Mouse (Mus musculus) heart, embryonic 16.5 days (tissue): ENCODE results near the gene Map3k11. TPM values are rescaled to one million over a fixed set of nuclear protein-coding genes. Genes with fewer than 3 reads are reported as not detected.

Experiments used
- ATAC-seq: fragments of 200-750 bp; cut with Nextera tagmentation; replicated peaks from 2 replicates; pipeline ENCODE4 v1.8.0; 2017; ENCODE audit warnings: moderate number of reproducible peaks; ENCODE audit not compliant: insufficient read depth, low FRiP score; ENCODE audit errors: extremely low read depth
- H3K27ac ChIP-seq: fragments of 300-500 bp; sonication (generic); 2 replicates; pipeline ENCODE4 v1.5.1; 2014; ENCODE audit warnings: mild to moderate bottlenecking, low read length, control low read depth, moderate library complexity
- H3K27me3 ChIP-seq: fragments of 300-500 bp; sonication (generic); 2 replicates; pipeline ENCODE4 v1.6.1; 2014; ENCODE audit warnings: low read length, mixed read lengths; ENCODE audit not compliant: control insufficient read depth, insufficient read depth
- H3K36me3 ChIP-seq: fragments of 300-500 bp; sonication (generic); 2 replicates; pipeline ENCODE4 v1.6.1; 2014; ENCODE audit not compliant: control insufficient read depth, insufficient read depth
- H3K4me1 ChIP-seq: fragments of 300-500 bp; sonication (generic); 2 replicates; pipeline ENCODE4 v1.6.1; 2014; ENCODE audit warnings: low read length, mixed read lengths; ENCODE audit not compliant: control insufficient read depth, insufficient read depth
- H3K4me2 ChIP-seq: fragments of 300-500 bp; sonication (generic); 2 replicates; pipeline ENCODE4 v1.6.1; 2014; ENCODE audit warnings: low read depth, mild to moderate bottlenecking, control low read depth, low read length
- H3K4me3 ChIP-seq: fragments of 300-500 bp; sonication (generic); 2 replicates; pipeline ENCODE4 v1.5.1; 2014; ENCODE audit warnings: mild to moderate bottlenecking, control low read depth, low read length
- H3K9ac ChIP-seq: fragments of 300-500 bp; sonication (generic); 2 replicates; pipeline ENCODE4 v1.6.1; 2014; ENCODE audit warnings: low read length, control low read depth
- H3K9me3 ChIP-seq: fragments of 300-500 bp; sonication (generic); replicated peaks from 2 replicates; pipeline ENCODE4 v1.6.1; 2016; ENCODE audit warnings: low read length; ENCODE audit not compliant: control insufficient read depth
- WGBS: fragments of 180-500 bp; shearing (Covaris S2); extraction: QIAGEN DNeasy Blood & Tissue Kit; methylation state at CpG from one replicate; pipeline ENCODE4 v1.1.7; 2014; 5-methylcytosine and 5-hydroxymethylcytosine counted together
- polyA plus RNA-seq: library from polyadenylated mRNA; unstranded; fragments of >200 nt; fragmentation: Nextera tagmentation; extraction: Ambion mirVana; gene quantifications from 2 replicates; pipeline ENCODE4 v1.2.1, GENCODE M21; 2015

Map3k11 gene
- polyA plus RNA-seq, 1 experiment from 2014 or later: 24.4 TPM

GRCm38 (mm10) chr19:5662981-5663913, 25.3 kb upstream of the Map3k11 start, which contains the start of gene Sipa1:
Sipa1 (minus strand) TSS chr19:5663707.
- H3K27ac ChIP-seq: peak within 1 kb of the TSS; percentile 80
- H3K4me1 ChIP-seq: peaks cover 14% of the 10 kb centered on the region
- H3K9ac ChIP-seq: peak within 1 kb of the TSS; percentile 74
- 2% methylated on average over 32 of the region's 32 CpGs for WGBS
- H3K4me2 ChIP-seq: peak within 1 kb of the TSS; percentile 74
- H3K9me3 ChIP-seq: no peaks in the 10 kb centered on the region
- peak within 1 kb of the TSS; percentile 61 for H3K4me3 ChIP-seq
- peak; percentile 94 for ATAC-seq
- peaks cover 21% of the 10 kb centered on the region for H3K36me3 ChIP-seq
- H3K27me3 ChIP-seq: no peaks in the 10 kb centered on the region

GRCm38 (mm10) chr19:5664669-5665257, 23.8 kb upstream of the Map3k11 start:
- Histone ChIP-seq H3K36me3 (peaks cover 24% of the 10 kb centered on the region), H3K9me3 (no peaks in the 10 kb centered on the region), H3K4me2 (no peak overlapping the region), H3K27me3 (no peaks in the 10 kb centered on the region), H3K4me1 (peaks cover 14% of the 10 kb centered on the region), H3K4me3 (no peak overlapping the region), H3K9ac (no peak overlapping the region), H3K27ac (no peak overlapping the region)
- ATAC-seq: no peak
- 94% methylated on average over 10 of the region's 10 CpGs for WGBS

- H3K9ac ChIP-seq: no peak overlapping the region
- no peak for ATAC-seq
- H3K36me3 ChIP-seq: peaks cover 30% of the 10 kb centered on the region
Observed at GRCm38 (mm10) chr19:5665465-5665864, 23.1 kb upstream of the Map3k11 start.

GRCm38 (mm10) chr19:5666386-5666785, 22.2 kb upstream of the Map3k11 start:
- Histone ChIP-seq H3K27ac (no peak overlapping the region), H3K4me1 (peaks cover 14% of the 10 kb centered on the region), H3K36me3 (peaks cover 37% of the 10 kb centered on the region), H3K9ac (no peak overlapping the region), H3K4me2 (no peak overlapping the region), H3K4me3 (no peak overlapping the region), H3K9me3 (no peaks in the 10 kb centered on the region), H3K27me3 (no peaks in the 10 kb centered on the region)
- no peak for ATAC-seq
- 85% methylated on average over 18 of the region's 18 CpGs for WGBS

More at GRCm38 (mm10) chr19:5665465-5665864, 23.1 kb upstream of the Map3k11 start:
- H3K4me1 ChIP-seq: peaks cover 14% of the 10 kb centered on the region
- H3K27ac ChIP-seq: no peak overlapping the region
- no peak overlapping the region for H3K4me3 ChIP-seq
- 82% methylated on average over 15 of the region's 15 CpGs for WGBS
- no peaks in the 10 kb centered on the region for H3K9me3 ChIP-seq
- no peaks in the 10 kb centered on the region for H3K27me3 ChIP-seq
- no peak overlapping the region for H3K4me2 ChIP-seq

- 87% methylated on average over 4 of the region's 4 CpGs for WGBS
- Histone ChIP-seq H3K27ac (no peak overlapping the region), H3K36me3 (peaks cover 56% of the 10 kb centered on the region), H3K9ac (no peak overlapping the region), H3K4me3 (no peak overlapping the region), H3K9me3 (no peaks in the 10 kb centered on the region), H3K4me2 (no peak overlapping the region), H3K4me1 (peaks cover 4% of the 10 kb centered on the region; the same call in 1 of the 2 replicates), H3K27me3 (no peaks in the 10 kb centered on the region)
- ATAC-seq: no peak
Observed at GRCm38 (mm10) chr19:5668372-5668771, 20.2 kb upstream of the Map3k11 start.

GRCm38 (mm10) chr19:5680432-5680831, 8.1 kb upstream of the Map3k11 start:
- ATAC-seq: no peak
- H3K4me1 ChIP-seq: no peaks in the 10 kb centered on the region
- no peak overlapping the region for H3K9ac ChIP-seq
- no peaks in the 10 kb centered on the region for H3K9me3 ChIP-seq
- H3K4me3 ChIP-seq: no peak overlapping the region
- 73% methylated on average over 4 of the region's 4 CpGs for WGBS
- peaks cover 75% of the 10 kb centered on the region for H3K36me3 ChIP-seq
- H3K27me3 ChIP-seq: no peaks in the 10 kb centered on the region
- H3K27ac ChIP-seq: no peak overlapping the region
- no peak overlapping the region for H3K4me2 ChIP-seq

- Histone ChIP-seq H3K4me2 (no peak overlapping the region), H3K4me1 (peaks cover 7% of the 10 kb centered on the region), H3K9me3 (no peaks in the 10 kb centered on the region), H3K27ac (no peak overlapping the region), H3K9ac (no peak overlapping the region), H3K27me3 (no peaks in the 10 kb centered on the region), H3K36me3 (peaks cover 55% of the 10 kb centered on the region), H3K4me3 (no peak overlapping the region)
- WGBS: 91% methylated on average over 12 of the region's 12 CpGs
- ATAC-seq: no peak
Observed at GRCm38 (mm10) chr19:5684236-5684635, 4.3 kb upstream of the Map3k11 start.

GRCm38 (mm10) chr19:5684985-5685384, 3.6 kb upstream of the Map3k11 start:
- H3K27ac ChIP-seq: no peak overlapping the region
- 95% methylated on average over 13 of the region's 13 CpGs for WGBS
- no peak overlapping the region for H3K4me2 ChIP-seq
- no peak for ATAC-seq
- peaks cover 7% of the 10 kb centered on the region for H3K4me1 ChIP-seq
- no peak overlapping the region for H3K9ac ChIP-seq
- peaks cover 49% of the 10 kb centered on the region for H3K36me3 ChIP-seq
- no peaks in the 10 kb centered on the region for H3K9me3 ChIP-seq
- no peak overlapping the region for H3K4me3 ChIP-seq
- H3K27me3 ChIP-seq: no peaks in the 10 kb centered on the region

GRCm38 (mm10) chr19:5685431-5685830, 3.1 kb upstream of the Map3k11 start:
- H3K27ac ChIP-seq: no peak overlapping the region
- ATAC-seq: no peak
- 94% methylated on average over 19 of the region's 19 CpGs for WGBS
- peaks cover 49% of the 10 kb centered on the region for H3K36me3 ChIP-seq
- no peak overlapping the region for H3K4me2 ChIP-seq
- no peaks in the 10 kb centered on the region for H3K9me3 ChIP-seq
- peaks cover 9% of the 10 kb centered on the region for H3K4me1 ChIP-seq
- H3K4me3 ChIP-seq: no peak overlapping the region
- no peaks in the 10 kb centered on the region for H3K27me3 ChIP-seq
- H3K9ac ChIP-seq: no peak overlapping the region
